Mouse (Mus musculus) forebrain, embryonic 11.5 days (tissue): ENCODE data around the gene Casc1. TPM values are rescaled to one million over a fixed set of nuclear protein-coding genes. Genes with fewer than 3 reads are reported as not detected.

Experiments
- ATAC-seq: fragments of 200-750 bp; cut with Nextera tagmentation; replicated peaks from 2 replicates; pipeline ENCODE4 v1.8.0; 2017; ENCODE audit warnings: moderate TSS enrichment; ENCODE audit not compliant: low FRiP score
- DNase-seq: peaks from one replicate; pipeline ENCODE4 v3.0.0-alpha.2; 2017; ENCODE audit warnings: low spot score
- H3K27ac ChIP-seq: fragments of 300-500 bp; sonication (generic); 2 replicates; pipeline ENCODE4 v1.5.1; 2014; ENCODE audit warnings: low read depth, low read length
- H3K27me3 ChIP-seq: fragments of 300-500 bp; sonication (generic); 2 replicates; pipeline ENCODE4 v1.6.1; 2014; ENCODE audit warnings: mild to moderate bottlenecking, low read length, mixed read lengths; ENCODE audit not compliant: control insufficient read depth, insufficient read depth
- H3K36me3 ChIP-seq: fragments of 300-500 bp; sonication (generic); 2 replicates; pipeline ENCODE4 v1.6.1; 2014; ENCODE audit warnings: mild to moderate bottlenecking, low read length, moderate library complexity, mixed read lengths; ENCODE audit not compliant: control insufficient read depth, insufficient read depth
- H3K4me1 ChIP-seq: fragments of 300-500 bp; sonication (generic); replicated peaks from 2 replicates; pipeline ENCODE4 v1.6.1; 2014; ENCODE audit warnings: low read length, mixed read lengths; ENCODE audit not compliant: control insufficient read depth, insufficient read depth
- H3K4me2 ChIP-seq: fragments of 300-500 bp; sonication (generic); 2 replicates; pipeline ENCODE4 v1.6.1; 2014; ENCODE audit warnings: low read depth, mild to moderate bottlenecking, low read length, moderate library complexity, mixed read lengths; ENCODE audit not compliant: severe bottlenecking
- H3K4me3 ChIP-seq: fragments of 300-500 bp; sonication (generic); 2 replicates; pipeline ENCODE4 v1.5.1; 2014; ENCODE audit warnings: low read depth, low read length
- H3K9ac ChIP-seq: fragments of 300-500 bp; sonication (generic); 2 replicates; pipeline ENCODE4 v1.6.1; 2014; ENCODE audit warnings: low read length
- H3K9me3 ChIP-seq: fragments of 300-500 bp; sonication (generic); 2 replicates; pipeline ENCODE4 v1.6.1; 2016; ENCODE audit warnings: low read length, mixed read lengths; ENCODE audit not compliant: control insufficient read depth
- WGBS: fragments of 180-500 bp; shearing (Covaris S2); extraction: QIAGEN DNeasy Blood & Tissue Kit; methylation state at CpG from one replicate; pipeline ENCODE4 v1.1.7; 2014; 5-methylcytosine and 5-hydroxymethylcytosine counted together
- polyA plus RNA-seq: library from polyadenylated mRNA; unstranded; fragments of >200 nt; fragmentation: Nextera tagmentation; extraction: Ambion mirVana; gene quantifications from 2 replicates; pipeline ENCODE4 v1.2.1, GENCODE M21; 2014

Gene Casc1
- polyA plus RNA-seq, 1 experiment from 2014 or later = 0.48 TPM

DNA sequence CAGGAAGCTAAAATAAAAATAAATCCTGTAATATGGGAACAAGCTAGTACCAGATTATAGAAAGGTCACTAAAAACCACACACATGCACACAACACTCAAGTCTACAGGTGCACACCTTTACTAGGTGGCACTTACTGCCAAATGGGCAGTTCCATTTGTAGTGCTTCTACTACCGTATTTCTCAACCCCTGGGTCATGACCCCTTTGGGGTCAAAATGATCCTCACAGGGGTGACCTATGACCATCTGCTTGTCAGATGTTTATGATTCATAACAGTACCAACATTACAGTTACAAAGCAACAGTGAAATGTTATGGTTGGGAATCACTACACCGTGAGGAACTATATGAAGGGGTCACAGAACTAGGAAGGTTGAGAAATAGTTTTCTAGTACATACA is 3.1 kb upstream of the Casc1 start:
- H3K4me3 ChIP-seq = no peak overlapping the region
- no peak for DNase-seq

DNA sequence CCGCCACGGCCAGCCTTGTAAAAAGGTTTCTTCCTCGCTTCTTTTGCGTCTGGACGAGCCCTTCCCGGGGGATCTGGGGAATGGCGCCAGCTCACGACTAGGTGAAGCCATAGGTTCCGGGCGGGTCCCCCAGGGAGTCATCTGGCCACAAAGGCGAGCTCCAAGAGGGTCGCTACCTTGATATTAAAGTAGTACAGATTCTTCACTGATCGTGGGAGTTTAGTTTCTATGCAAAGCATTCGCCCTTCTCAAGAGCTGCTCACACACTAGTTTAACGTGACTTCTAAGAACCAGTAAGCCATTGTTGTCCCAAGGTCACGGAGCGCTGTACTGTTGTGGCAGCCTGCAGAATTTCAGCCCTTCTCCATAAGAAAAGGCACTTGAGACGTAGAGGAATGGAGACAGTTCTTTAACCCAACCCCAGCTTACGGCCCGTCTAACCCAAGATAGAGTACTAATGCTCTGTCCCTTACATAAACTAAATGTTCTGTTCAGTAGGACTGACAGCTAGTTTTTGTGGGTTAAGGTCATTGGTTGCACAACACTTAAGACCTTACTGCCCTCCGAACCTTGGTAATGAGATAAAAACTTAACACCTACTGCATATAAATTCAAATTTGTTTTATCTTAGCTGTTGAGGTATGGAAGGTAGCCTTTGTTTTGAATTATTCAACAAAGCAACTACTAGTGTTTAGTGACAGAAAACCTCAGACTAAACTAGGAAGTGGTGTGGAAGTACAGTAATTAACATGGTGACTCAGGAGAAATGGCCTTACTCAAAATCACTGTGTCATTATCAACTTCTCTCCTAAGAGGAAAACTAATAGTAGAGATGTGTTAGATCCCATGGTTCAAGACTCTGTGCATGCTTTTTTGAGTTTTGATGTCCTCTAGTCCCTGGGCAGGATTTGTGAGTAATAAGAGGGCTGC is 836 bp upstream of the Casc1 start:
- no peaks in the 10 kb centered on the region for H3K27me3 ChIP-seq
- peak overlapping the region; percentile 87 for H3K27ac ChIP-seq
- H3K4me2 ChIP-seq = peak overlapping the region; percentile 79
- peak overlapping the region; percentile 57 for H3K4me3 ChIP-seq
- DNase-seq = no peak
- H3K4me1 ChIP-seq = peaks cover 6% of the 10 kb centered on the region; the same call in 1 of the 2 replicates
- WGBS = 5% methylated on average over 21 of the region's 21 CpGs
- H3K9me3 ChIP-seq = no peaks in the 10 kb centered on the region
- H3K36me3 ChIP-seq = no peaks in the 10 kb centered on the region
- ATAC-seq = peak; percentile 60
- H3K9ac ChIP-seq = peak overlapping the region; percentile 71

More for the DNA sequence above, 3.1 kb upstream of the Casc1 start:
- Histone ChIP-seq H3K27me3 (no peaks in the 10 kb centered on the region), H3K4me2 (no peak overlapping the region), H3K4me1 (peaks cover 6% of the 10 kb centered on the region; the same call in 1 of the 2 replicates), H3K9me3 (no peaks in the 10 kb centered on the region), H3K36me3 (no peaks in the 10 kb centered on the region), H3K9ac (no peak overlapping the region), H3K27ac (no peak overlapping the region)
- WGBS = 85% methylated on average over 2 of the region's 2 CpGs
- no peak for ATAC-seq

DNA sequence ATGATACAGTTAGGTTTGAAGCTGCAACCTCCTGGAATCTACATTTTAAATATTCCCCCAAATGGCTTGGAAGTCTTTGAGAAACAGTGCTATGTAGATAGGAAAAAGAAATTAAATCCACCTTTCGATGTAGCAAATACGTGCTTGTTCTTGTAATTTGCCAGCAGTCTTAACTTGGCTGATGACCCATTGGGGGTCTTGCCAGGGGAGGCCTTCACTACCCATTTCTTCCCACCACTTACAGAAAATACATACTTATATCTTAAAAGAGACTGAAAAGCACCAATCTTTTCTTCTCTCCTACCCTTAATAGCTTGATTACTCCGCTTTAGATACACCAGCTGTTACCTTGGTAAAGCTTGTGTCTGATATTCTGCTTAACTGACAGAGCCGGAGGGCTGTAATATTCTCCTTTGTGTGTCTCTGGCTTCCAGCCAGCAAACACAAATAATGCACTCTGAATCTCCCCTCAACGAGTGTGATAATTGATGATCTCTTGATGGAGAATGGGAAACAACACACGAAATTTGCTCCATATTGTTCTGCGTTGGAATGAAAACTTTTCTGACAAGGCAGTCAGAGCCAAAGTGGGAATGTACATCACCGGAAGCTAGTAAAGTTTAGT is 637 bp downstream of the Casc1 start:
- H3K9ac ChIP-seq = no peak overlapping the region; the same call in 1 of the 2 replicates
- H3K27me3 ChIP-seq = no peaks in the 10 kb centered on the region
- H3K4me3 ChIP-seq = peak overlapping the region; percentile 57
- H3K36me3 ChIP-seq = no peaks in the 10 kb centered on the region
- peak overlapping the region; percentile 69 for H3K4me2 ChIP-seq
- H3K4me1 ChIP-seq = peaks cover 6% of the 10 kb centered on the region; the same call in 1 of the 2 replicates
- no peak for DNase-seq
- 45% methylated on average over 8 of the region's 8 CpGs for WGBS
- no peak for ATAC-seq
- no peak overlapping the region for H3K27ac ChIP-seq
- no peaks in the 10 kb centered on the region for H3K9me3 ChIP-seq

DNA sequence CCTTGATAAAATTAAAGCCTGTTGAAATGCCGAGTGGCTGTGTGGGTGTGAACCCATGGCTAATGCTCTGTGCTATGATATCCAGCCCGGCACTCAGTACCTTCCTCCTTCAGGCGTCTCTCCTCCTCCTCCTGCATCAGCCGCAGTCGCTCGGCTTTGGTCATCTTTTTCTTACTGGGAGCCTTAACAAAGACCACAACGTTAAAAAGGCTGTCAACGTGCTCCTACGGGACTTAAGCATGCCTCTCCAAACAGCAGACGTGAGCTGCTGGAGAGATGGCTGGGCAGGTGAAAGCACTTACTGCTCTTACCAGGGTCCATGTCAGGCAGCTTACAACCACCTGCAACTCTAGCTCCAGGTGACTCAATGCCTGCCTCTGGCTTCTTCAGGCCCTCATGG is 5.7 kb downstream of the Casc1 start:
- no peak for ATAC-seq
- no peak for DNase-seq
- Histone ChIP-seq H3K9me3 (no peaks in the 10 kb centered on the region), H3K36me3 (no peaks in the 10 kb centered on the region), H3K27ac (no peak overlapping the region), H3K9ac (no peak overlapping the region), H3K4me3 (no peak overlapping the region), H3K4me2 (no peak overlapping the region), H3K27me3 (no peaks in the 10 kb centered on the region), H3K4me1 (no peaks in the 10 kb centered on the region)
- 75% methylated on average over 10 of the region's 10 CpGs for WGBS

DNA sequence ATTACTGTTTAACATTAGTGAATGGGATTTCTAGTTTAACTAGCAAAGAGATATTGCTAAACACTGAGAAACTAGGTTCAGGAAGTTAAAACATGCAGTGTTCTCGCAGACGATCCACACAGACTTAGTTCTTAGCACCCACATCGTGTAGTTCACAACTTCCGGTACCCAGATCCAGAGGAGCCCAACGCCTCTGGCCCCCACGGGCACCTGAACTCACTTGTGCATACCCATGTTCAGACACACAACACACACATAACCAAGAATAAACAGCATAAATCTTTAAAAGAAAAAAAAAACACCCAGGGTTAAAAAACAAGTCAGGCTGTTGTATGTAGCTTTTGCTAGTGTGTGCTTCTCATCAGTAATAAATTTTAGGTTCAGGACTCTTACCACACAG is 6.4 kb downstream of the Casc1 start:
- Histone ChIP-seq H3K4me2 (no peak overlapping the region), H3K4me3 (no peak overlapping the region), H3K27me3 (no peaks in the 10 kb centered on the region), H3K4me1 (no peaks in the 10 kb centered on the region), H3K36me3 (no peaks in the 10 kb centered on the region), H3K9me3 (no peaks in the 10 kb centered on the region), H3K27ac (no peak overlapping the region), H3K9ac (no peak overlapping the region)
- ATAC-seq (no peak), DNase-seq (no peak)
- WGBS = 88% methylated on average over 6 of the region's 6 CpGs

DNA sequence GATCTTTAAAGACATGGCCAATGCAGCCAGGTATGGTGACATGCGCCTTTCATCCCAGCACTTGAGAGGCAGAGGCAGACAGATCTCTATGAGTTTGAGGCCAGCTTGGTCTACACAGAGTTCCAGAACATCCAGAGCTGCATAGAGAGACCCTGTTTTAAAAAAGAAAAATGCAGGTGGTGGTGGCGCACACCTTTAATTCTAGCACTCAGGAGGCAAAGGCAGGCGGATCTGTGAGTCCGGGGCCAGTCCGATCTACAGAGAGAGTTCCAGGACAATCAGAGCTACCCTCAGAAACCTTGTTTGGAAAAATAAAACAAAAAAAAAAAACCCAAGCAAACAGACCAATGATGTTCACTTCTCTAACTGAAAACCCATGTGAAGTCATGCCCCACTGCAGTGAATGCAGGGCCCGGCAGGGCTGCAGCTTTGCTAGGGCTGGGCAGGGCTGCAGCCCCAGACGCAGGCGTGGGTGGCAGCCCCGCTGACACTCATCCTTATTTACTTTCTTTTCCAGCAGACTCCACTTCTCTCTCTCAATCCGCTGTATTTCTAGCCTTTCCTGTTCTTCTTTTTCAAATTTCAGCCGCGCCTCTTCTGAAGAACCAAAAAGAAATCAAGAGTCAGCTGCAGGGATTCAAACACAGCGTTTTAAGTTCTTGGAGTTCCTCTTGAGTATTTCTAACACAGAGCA is 8.2 kb downstream of the Casc1 start:
- 89% methylated on average over 13 of the region's 13 CpGs for WGBS
- H3K9ac ChIP-seq = no peak overlapping the region

DNA sequence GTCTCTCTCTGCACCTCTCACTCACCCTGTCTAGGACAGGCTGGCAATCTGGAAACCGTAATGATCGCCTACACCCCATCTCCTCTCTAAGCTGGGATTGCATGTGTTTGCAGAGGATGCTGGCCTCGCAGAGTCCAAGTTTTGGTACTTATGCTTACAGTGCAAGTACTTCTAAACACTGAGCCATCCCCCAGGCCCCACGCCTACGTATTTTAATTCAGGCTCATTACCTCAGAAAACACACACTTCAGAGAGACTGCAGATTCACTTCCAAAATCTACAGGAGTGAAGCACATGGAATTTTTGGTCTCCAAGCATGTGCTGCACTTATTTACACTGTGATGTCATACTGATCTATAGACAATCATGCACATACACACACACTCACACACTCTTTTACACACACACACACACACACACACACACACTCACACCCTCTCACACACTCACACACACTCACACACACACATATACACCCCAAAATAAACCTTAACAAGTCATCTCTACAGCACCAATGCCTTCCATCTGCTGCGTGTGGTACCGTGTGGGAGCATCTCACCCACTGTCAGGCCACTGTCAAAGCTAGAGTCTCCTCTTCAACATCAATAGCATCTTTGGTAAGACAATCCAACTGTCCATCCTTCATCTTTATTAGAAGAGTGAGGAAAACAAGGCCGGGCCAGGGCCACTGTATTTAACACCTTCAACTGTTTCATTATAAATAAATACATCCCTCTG is 12.7 kb downstream of the Casc1 start:
- Histone ChIP-seq H3K4me3 (no peak overlapping the region), H3K9ac (no peak overlapping the region), H3K9me3 (no peaks in the 10 kb centered on the region), H3K36me3 (no peaks in the 10 kb centered on the region), H3K4me1 (no peaks in the 10 kb centered on the region), H3K27ac (no peak overlapping the region), H3K27me3 (no peaks in the 10 kb centered on the region), H3K4me2 (no peak overlapping the region)
- WGBS = 93% methylated on average over 8 of the region's 8 CpGs
- DNase-seq = peak; percentile 27
- no peak for ATAC-seq

More for the DNA sequence above, 8.2 kb downstream of the Casc1 start:
- Histone ChIP-seq H3K9me3 (no peaks in the 10 kb centered on the region), H3K4me3 (no peak overlapping the region), H3K27ac (no peak overlapping the region), H3K27me3 (no peaks in the 10 kb centered on the region), H3K4me2 (no peak overlapping the region), H3K36me3 (no peaks in the 10 kb centered on the region), H3K4me1 (no peaks in the 10 kb centered on the region)
- ATAC-seq (no peak), DNase-seq (no peak)

DNA sequence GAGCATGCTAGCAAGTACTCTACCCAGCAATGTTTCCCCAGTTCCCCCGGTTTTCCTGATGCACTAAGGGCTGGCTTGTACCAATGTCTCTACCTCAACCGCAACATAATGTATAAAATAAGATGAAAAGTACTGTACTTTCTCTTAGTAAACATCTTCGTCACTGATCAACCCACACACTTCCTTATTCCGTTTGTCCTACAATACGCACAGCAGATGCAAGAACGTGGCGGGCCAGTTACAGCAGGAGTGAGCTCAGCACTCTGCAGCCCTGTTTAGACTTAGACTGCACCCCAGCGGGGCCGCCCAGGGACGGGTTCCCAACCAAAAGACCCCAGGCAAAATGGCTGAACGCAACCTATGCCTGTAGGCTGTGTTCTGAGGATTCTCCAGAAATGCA is 17.4 kb downstream of the Casc1 start:
- ATAC-seq (no peak), DNase-seq (peak; percentile 33)
- no peaks in the 10 kb centered on the region for H3K36me3 ChIP-seq
- no peak overlapping the region for H3K4me2 ChIP-seq
- 85% methylated on average over 11 of the region's 11 CpGs for WGBS
- no peak overlapping the region for H3K4me3 ChIP-seq
- H3K9me3 ChIP-seq = no peaks in the 10 kb centered on the region
- H3K4me1 ChIP-seq = no peaks in the 10 kb centered on the region
- no peaks in the 10 kb centered on the region for H3K27me3 ChIP-seq
- no peak overlapping the region for H3K9ac ChIP-seq
- H3K27ac ChIP-seq = no peak overlapping the region
